Comparison of ENCODE assay signal across 24 mouse cellular contexts in the genomic region with DNA sequence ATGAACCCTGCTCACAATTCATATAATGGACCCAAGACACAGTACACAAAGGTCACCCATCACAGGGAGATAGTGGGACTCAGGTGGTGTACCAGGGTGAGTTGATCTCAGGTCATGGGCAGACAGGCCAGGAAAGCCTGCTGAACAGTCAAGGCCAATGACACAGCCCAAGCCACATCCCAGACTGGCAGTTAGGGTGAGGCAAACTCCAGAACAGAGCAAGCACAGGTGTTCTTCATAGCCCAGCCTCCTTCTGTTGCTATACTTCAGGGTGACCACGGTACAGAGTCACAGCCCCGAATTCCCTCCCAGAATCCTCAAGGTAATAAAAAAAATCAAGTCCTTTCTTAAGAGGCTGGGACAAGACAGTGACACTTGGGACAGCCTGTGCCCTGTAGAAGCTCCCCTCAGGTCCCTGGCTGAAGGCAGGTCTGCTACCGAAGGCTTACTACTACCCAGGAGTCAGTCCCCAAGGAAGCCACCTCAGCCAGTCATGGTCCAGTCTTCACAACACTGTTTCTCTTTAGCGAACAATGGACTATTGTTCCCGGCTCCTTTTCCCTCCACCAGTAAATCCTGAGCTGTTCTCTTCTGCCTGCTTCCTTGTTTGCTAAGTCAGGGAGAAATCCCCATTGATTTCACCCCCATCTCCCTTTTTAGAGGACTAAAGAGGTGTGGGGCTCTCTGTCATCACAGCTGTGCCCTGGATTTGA. TPM values are rescaled to one million over a fixed set of nuclear protein-coding genes. Genes with fewer than 3 reads are reported as not detected.
"Had no signal": no experiment of that assay in that cellular context is flagged by ENCODE, and none has a peak within 500 bp of the region (broad histone marks: within the 10 kb centered on the region; RNA-seq: fewer than 3 reads in every experiment).

No protein-coding gene starts in this region.

- ATAC-seq: lung, postnatal 0 days had no signal

- H3K36me3 ChIP-seq: kidney, embryonic 15.5 days; liver, embryonic 13.5 days; neural tube, embryonic 12.5 days; stomach, embryonic 15.5 days had no signal

- H3K27me3 ChIP-seq: kidney, embryonic 15.5 days; neural tube, embryonic 12.5 days; neural tube, embryonic 15.5 days; stomach, embryonic 15.5 days had no signal

- H3K4me1 ChIP-seq: kidney, embryonic 15.5 days; liver, embryonic 13.5 days; neural tube, embryonic 15.5 days; stomach, embryonic 15.5 days had no signal

- H3K9ac ChIP-seq: kidney, embryonic 15.5 days; liver, embryonic 13.5 days; neural tube, embryonic 12.5 days; neural tube, embryonic 15.5 days; stomach, embryonic 15.5 days had no signal

- DNase-seq: kidney, adult 11 months; kidney, adult 8-10 months; kidney, postnatal 10 days; kidney, postnatal 36 days; layer of hippocampus, postnatal 36 days; liver, embryonic 13.5 days; lung, adult 2 months; midbrain, embryonic 14.5 days; right cerebral cortex, adult 18-20 months; right cerebral cortex, postnatal 14 days; right cerebral cortex, postnatal 4 days; spleen, adult 18-20 months; thymus, adult 18-20 months; thymus, postnatal 36 days had no signal

- H3K4me2 ChIP-seq: kidney, embryonic 15.5 days; liver, embryonic 13.5 days; midbrain, embryonic 11.5 days; neural tube, embryonic 12.5 days; neural tube, embryonic 15.5 days; stomach, embryonic 15.5 days had no signal

- H3K9me3 ChIP-seq: kidney, embryonic 15.5 days; liver, embryonic 13.5 days; megakaryocyte, embryonic 14.5 days; neural tube, embryonic 12.5 days; neural tube, embryonic 15.5 days; stomach, embryonic 15.5 days had no signal

- H3K27ac ChIP-seq: kidney, embryonic 15.5 days; left cerebral cortex, adult 2 months; liver, embryonic 13.5 days; neural tube, embryonic 12.5 days; neural tube, embryonic 15.5 days; stomach, embryonic 15.5 days had no signal

- H3K4me3 ChIP-seq: kidney, embryonic 15.5 days; left cerebral cortex, adult 2 months; liver, embryonic 13.5 days; megakaryocyte, embryonic 14.5 days; neural tube, embryonic 12.5 days; neural tube, embryonic 15.5 days; stomach, embryonic 15.5 days had no signal

RNA-seq across cellular contexts. Expression of a gene that starts 2.8 kb away (rescaled TPM):
- polyA plus RNA-seq: kidney, embryonic 15.5 days; liver, embryonic 13.5 days; midbrain, embryonic 11.5 days; midbrain, embryonic 14.5 days; neural tube, embryonic 12.5 days; testis, adult 2 months had no signal

RNA-seq across cellular contexts. Expression of a gene that starts 24.5 kb away (rescaled TPM):
- polyA plus RNA-seq: liver, adult 2 months had no signal
